Mouse (Mus musculus) c-Kit-positive CD71-negative TER-119-negative erythroid progenitor cells, embryonic 14.5 days (primary cell): ENCODE measurements at regions not wholly inside any gene's neighbourhood (a gene's known extent, or its start where the extent isn't known, plus 50 kb on each side); places are given as distances from the start of the nearest gene placed in this dataset.

Experiments
- DNase-seq: peaks from one replicate; pipeline ENCODE4 v3.0.0-alpha.2; 2013; ENCODE audit warnings: low read depth

DNA sequence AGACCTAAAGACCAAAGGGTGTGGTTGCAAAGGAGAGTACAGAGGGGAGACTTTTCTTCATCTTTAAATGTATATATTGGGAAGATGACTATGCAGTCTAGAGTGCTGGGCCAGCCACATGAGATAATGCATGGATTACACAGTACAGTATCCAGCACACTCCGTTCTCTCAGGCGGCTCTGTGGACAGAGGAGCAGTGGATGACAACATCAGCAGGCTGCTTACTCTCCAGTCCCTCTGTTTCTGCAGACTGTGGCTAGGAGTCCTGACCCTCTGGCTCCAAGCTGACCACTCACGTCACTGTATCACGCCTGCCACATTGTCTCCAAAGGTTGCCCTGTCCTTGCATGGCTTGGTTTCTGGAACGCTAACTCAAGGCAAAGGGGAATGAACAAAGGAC is 97.2 kb upstream of the Nfe2l3 start:
- DNase-seq = no peak

DNA sequence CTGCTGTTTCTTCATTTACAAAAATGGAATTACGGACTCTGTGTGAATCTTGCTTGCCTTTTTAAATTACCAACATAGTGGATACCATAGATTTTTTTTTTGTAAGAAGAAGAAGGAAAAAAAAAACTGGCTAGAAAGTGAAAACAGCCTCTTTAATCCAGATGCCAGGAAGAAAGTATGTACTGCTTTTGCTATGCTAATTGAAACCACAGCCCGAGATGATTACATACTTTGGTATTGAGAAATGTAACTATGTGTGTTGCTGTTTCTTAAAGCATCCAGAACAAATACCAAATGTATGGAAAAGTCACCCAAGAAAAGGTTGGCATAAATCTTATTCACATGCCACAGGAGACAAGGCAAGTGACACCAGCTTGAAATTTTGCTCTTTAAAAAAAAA is 93.2 kb upstream of the Nfe2l3 start:
- no peak for DNase-seq

DNA sequence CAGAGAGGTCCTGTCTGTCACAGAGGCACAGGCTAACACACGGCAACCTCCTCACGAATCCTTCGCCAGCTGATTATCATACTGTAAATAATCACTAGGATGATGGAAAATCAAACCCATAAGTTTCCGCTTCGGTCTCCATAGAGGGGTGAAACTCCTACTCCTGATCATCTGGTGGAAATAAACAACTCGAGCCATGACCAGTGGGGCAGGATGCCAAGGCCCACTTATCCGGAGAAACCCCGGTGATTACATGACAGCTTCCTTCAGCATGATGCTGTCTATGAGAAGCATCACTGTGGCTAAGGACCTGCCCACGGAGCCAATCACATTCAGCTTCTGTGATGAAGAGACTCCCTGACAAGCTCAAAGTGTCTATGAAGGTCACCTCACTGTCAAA is 84.7 kb upstream of the Nfe2l3 start:
- no peak for DNase-seq

DNA sequence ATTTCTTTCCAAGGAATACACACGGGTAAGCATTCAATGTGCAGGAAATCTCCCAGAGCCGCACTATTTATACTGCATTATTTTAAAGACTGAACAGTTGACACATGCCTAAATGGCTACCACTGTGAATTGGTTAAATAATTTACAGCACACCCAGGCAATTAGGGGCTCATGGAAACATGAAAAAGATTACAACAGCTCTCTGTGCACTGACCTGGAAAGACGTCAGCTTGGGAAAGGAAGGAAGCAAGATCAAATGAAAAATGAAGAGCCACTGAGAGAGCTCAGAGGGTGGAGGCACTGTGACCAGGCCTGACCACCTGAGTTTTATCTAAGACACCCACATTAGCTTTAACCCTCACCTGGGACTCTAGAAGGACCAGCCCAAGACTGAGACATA is 82.7 kb upstream of the Nfe2l3 start:
- DNase-seq = no peak

DNA sequence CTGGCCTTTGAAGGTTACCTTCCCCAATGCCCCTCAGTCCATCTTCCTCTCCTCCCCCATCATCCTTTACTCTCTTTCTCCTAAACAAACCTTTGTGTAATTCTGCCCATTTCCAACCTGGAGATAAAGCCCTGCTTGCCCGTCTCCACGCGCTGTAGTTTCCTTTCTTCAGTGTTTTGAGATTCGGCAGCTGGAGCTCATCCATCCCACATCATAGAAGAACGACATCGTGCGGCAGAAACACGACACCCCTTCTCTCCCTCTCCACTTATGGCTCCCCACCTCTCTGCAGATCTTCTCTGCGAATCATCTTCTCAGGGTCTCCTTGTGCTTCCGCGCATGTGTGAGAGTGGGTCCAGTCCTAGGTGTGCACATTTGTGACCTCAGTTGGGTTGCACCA is 77.4 kb upstream of the Nfe2l3 start:
- DNase-seq = no peak

DNA sequence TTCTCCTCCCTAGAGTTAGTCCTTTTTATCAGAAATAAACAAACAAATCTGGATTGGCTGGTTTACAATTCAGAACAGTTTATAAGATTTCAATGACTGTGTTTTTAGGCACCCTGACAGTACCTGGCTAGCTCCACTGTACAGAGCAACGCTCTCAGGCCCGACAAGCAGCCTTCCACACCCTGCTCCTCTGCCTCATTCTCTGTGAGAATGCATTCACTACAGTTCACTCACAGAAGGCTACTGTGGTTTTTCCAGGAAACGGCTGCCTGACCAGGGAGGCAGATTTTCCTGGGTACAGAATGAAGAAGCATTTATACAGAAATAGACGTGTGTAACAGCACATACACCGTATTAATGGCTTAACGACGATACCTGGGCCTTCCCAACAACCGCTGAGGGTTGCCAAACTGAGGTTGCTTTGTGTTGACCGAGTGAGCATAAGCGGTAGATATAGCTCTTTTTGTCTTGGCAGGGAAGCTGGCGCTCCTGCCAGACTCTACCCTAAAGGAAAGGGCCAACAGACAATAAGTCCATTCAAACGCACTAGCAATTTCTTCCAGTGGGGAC is 70.8 kb upstream of the Nfe2l3 start:
- no peak for DNase-seq

DNA sequence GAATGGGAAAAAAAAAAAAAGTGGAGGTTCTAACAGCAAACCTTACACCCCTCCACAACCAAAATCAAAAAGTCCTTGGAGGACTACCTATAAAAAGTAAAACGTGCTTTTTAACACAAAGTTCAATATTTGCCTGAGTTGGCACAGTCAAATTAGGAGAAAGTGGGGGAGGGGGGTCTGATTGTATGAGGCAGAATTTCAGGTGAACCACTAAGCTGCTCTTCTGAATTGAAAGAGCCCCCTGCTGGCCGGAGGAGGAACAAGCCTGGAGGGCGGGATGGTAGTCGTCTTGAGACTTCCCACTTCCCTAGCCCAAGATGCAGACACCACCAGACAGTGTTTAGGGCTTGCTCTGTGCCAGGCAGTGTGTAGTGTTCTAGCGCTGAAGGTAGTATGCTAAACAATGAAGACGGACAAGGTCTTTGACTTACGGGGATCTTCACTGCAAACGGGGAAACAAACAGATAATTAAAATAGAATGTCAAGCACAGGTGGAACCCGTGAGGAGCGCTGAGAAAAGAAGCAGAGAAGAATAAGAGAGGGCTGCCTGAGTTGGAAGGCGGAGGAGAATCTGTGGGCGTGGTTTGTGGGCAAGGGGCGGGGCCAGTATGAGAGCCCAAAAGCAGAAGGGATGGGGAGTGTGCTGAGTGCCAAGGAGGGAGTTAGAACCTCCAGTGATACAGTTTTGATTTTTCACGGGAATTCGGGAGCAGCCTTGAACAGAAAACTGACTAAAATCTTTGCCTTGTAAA is 69.8 kb upstream of the Nfe2l3 start:
- peak; percentile 83 for DNase-seq

DNA sequence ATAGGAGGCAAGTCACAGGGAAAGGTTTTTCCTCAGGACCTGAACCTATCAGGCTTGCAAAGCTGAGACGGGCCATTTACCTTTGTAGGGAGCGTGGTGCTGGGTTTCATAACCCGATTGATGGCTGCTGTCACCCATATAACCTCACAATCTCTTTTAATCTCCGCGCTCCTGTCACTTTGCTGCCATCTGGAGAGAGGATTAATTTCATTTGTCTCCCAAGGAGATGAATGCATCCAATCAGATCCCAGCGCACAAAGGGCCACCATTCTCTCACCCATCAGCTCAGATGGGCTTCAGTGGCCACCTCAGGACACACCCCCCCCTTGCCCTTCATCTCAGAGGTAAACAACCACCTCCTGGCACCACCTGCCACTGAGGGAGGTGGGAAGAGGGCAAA is 67.7 kb upstream of the Nfe2l3 start:
- DNase-seq = no peak

DNA sequence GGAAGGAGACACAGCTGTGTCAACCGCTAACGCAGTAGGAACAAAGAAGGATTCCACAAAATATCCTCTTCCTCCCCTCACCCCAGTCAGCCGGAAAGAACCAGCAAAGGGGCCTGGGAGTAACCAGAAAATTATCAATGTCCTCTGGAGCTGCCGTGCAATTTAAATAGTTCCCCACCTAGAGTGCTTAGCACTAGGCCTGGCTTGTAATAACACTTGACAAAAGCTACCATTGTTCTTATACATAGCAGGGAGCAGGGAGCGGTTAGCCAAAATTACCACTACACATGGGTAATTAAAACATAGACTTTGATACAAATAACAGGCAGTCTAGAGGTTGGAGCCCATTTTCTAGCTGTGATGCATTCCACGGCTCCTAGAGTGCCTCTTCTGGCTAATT is 62.7 kb upstream of the Nfe2l3 start:
- DNase-seq = no peak

DNA sequence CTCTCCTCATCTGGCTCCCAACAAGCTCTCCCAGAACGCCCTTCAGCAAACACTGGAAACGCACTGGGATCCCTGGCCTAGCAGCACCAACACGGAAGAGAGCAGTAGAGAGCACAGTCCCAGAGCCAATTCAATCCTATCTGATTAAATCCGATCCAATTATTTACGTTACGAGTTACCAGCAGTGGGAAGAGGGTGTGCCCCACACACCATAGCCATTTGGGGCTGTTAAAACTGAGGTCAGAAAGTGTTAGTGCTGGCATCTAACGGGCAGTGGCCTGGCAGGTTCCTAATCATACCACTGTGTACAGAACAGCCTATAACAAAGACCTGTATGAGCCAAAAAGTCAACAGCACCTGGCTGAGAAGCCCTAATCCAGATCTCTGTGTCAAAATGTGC is 60.1 kb upstream of the Nfe2l3 start:
- DNase-seq = no peak

DNA sequence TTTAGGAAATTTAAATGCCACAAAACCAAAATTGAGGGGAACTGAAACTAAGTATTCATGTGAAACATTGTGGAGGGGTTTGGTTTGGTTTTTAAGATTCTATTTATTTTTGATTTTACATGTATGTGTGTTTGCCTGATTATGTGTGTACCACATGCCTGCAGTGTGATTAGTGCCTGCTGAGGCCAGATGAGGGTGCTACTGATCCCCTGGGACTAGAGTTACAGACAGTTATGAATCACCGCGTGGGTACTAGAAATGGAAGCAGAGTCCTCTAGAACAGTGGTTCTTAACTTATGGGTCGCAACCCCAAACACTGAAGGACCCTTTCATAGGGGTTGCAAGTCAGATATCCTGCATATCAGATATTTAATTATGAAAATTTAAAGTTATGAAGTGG is 54.0 kb upstream of the Nfe2l3 start:
- no peak for DNase-seq

DNA sequence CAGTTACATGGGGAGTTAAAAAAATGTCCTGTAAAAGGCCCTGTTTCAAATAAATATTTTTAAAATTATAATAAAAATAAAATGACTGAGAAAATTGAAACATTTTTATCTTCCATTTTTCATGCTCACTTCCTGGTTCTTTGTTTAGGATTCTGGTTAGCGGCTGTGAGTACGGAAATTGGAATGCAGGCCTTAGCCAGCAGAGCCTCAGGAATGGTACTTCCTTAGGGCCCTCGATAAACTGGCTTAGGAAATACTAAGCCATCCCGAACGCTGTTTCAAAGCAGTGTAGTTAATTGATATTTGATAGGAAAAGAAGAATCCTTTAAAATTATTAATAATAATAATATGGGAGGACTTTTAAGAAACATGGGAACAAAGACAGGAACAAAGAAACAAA is 53.4 kb upstream of the Nfe2l3 start:
- no peak for DNase-seq

DNA sequence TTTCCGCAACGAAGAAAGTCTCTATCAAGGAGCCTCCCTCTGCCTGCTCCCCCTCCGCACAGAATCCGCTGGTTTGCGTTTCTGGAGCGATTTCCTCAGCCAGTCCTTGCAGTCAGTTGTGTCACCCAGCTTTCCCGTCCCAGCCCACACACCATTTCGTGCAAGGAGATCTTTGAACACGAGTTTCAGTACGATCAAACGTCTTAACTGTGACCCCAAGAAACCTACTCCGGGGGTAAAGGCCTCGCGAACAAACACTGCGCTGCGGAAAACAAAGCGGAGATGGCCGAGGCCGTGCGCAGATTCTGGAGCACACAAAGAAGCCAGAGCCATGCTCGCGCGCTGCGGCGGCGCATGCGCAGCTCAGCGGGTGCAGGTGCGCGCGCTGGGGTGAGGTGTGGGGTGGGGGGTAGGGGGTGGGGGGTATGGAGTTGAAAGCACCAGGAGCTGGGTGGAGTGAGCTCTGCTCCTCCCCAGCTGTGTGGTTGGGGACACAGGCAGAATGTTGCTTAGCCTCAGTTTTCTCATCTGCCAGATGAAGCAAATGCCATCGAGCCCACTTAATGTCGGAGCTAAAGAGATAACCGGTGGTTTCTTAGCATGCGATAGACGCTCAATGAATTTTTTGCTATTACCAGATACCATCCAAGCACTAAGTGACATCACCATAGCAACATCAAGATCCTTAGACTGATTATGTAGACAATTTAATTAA is 52.8 kb upstream of the Nfe2l3 start:
- peak; percentile 17 for DNase-seq

DNA sequence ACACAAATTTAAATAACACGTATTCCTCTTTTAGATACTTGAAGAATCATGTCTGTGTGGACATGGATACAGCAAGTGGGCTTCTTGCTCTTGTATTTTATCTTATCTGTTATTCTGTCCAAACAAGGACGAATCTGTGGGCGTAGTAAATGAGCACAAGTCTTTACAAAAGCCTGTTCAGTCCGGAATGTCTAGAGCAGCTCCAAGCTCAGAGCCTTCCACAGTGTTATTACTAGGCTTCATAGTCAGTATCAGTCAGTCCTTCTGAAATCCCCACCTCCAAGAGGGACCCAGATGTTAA is 52.2 kb upstream of the Nfe2l3 start:
- no peak for DNase-seq

DNA sequence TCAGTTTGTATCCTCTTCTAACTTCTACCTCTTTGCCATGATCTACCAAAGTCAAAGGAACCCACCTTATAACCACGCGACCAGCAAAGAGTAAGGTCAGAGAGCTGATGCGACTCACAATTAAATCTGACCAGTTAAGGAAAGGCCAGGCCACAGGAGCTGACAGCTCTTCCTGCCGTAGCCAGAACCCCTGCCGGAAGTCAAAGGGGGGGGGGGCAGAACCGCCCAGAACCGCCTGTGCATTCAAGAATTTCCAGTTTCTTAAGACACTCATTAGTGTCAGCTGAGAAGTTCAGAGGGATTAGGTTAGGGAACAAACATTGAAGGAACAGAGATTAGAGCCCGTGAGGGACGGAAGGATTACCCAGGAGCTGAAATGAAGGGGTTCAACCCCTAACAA is 51.0 kb upstream of the Nfe2l3 start:
- DNase-seq = no peak
